Mouse (Mus musculus): ENCODE data around the gene Zfhx3. TPM values are rescaled to one million over a fixed set of nuclear protein-coding genes. Genes with fewer than 3 reads are reported as not detected.

Zfhx3 gene
- total and polyA plus RNA-seq, 2 experiments from 2014 or later = 14.9 to 15.3 TPM

DNA sequence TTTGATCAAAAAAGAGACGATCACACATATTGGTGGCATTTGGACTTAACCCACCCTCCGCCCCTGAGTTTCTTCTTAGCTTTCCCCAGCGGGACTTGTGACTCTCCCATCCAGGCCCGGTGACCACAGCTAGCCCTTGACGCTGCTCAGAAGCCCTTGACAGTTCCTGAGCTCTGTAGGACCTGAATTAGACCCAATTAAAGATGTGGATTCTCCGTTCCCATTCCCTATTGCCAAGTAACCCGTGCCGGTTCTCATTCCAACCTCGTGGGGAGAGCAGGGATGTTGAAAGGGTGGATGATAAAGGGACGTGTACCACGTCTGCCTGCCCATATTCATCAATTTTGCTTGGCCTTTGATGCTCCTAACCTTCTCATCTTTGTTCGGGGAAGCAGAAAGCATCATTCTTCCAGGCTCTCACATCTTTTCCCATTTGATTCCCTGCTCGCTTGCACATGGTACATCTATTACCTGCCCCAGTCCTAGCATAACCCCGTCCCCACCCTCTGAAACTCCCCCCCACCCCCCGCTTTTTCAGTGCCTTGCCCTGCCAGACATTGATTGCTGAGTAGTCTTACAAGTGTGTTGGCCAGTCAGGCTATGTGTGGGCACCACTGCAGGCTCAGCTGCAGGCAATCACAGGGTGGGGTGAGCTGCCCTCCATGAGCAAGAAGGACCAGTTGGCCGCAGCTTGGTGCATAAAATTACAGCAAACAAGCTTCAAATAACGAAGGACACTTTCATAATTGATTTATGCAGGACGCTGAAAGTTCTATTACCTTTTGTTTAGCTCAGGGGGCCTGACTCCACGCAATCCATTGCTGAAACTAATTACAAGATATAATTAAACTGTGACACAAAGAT lies 525.0 kb downstream of the Zfhx3 start:
- 50% methylated on average over 19 of the region's 19 CpGs for WGBS
- ATAC-seq = no peak
- Histone ChIP-seq H3K36me3 (ENCODE audit: insufficient read depth, low read length) (no peaks in the 10 kb centered on the region), H3K27ac (0 out of 2 replicates have a peak overlapping the region, but pooled peaks have one; percentile 7), H3K4me3 (ENCODE audit: low read length) (no peak overlapping the region), H3K4me1 (ENCODE audit: insufficient read depth, low read length) (no peaks in the 10 kb centered on the region; the same call in 1 of the 2 replicates), H3K27me3 (ENCODE audit: insufficient read depth, low read length) (no peaks in the 10 kb centered on the region), H3K9ac (replicated peaks; ENCODE audit: low read length) (no peak overlapping the region), H3K9me3 (ENCODE audit: low read length) (no peaks in the 10 kb centered on the region), H3K4me2 (ENCODE audit: low read depth, low read length) (no peak overlapping the region)
- TF ChIP-seq CTCF (IDR thresholded peaks at IDR 0.05; ENCODE audit: low read depth) = no peak
- no peak for DNase-seq (ENCODE audit: low spot score)

DNA sequence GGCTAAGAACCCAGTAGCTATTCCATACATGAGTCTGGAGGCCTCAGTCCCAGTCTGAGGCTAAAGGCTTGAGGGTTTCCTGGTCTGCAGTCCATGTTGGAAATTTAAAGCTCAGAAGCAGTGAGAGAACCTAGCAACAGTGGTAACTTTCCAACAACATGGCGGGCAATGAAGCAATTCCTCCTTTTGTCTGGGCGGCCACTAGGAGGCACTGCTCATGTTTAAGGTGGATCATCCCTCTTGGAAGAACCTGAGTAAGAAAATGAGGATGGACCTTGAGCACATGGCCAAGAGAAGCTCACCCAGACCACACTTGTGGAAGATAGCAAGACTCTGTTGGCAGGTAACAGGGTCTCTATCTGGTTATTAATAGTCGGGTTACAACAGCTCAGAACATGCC lies 527.8 kb downstream of the Zfhx3 start:
- no peak overlapping the region for H3K9ac ChIP-seq (replicated peaks; ENCODE audit: low read length)
- H3K4me1 ChIP-seq (ENCODE audit: insufficient read depth, low read length) = no peaks in the 10 kb centered on the region; the same call in 1 of the 2 replicates
- DNase-seq (ENCODE audit: low spot score) (no peak), ATAC-seq (no peak)
- no peaks in the 10 kb centered on the region for H3K9me3 ChIP-seq (ENCODE audit: low read length)
- H3K27me3 ChIP-seq (ENCODE audit: insufficient read depth, low read length) = no peaks in the 10 kb centered on the region
- H3K36me3 ChIP-seq (ENCODE audit: insufficient read depth, low read length) = no peaks in the 10 kb centered on the region
- no peak overlapping the region for H3K27ac ChIP-seq
- TF ChIP-seq CTCF (IDR thresholded peaks at IDR 0.05; ENCODE audit: low read depth) = no peak
- no peak overlapping the region for H3K4me2 ChIP-seq (ENCODE audit: low read depth, low read length)
- H3K4me3 ChIP-seq (ENCODE audit: low read length) = no peak overlapping the region
- WGBS = 96% methylated on average over 3 of the region's 3 CpGs

DNA sequence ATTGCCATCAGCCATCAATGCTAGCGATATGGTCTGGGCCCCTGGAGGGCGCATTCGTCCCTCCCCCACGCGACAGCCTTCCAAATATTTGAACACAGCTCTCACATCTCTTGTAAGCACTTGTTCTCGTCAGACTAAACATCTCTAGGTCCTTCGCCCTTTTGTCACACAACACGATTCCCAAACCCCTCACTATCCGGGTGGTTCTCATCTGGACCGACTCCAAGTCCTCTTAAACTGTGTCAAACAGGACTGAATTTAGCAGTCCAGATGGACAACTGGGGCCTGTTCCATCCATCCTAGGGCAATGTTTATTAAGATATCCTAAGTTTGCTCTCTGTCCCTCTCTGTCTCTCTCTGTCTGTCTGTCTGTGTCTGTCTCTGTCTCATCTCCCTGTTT lies 532.1 kb downstream of the Zfhx3 start:
- Histone ChIP-seq H3K9ac (replicated peaks; ENCODE audit: low read length) (no peak overlapping the region), H3K4me2 (ENCODE audit: low read depth, low read length) (no peak overlapping the region), H3K36me3 (ENCODE audit: insufficient read depth, low read length) (no peaks in the 10 kb centered on the region), H3K27ac (no peak overlapping the region), H3K27me3 (ENCODE audit: insufficient read depth, low read length) (no peaks in the 10 kb centered on the region), H3K4me3 (ENCODE audit: low read length) (no peak overlapping the region), H3K9me3 (ENCODE audit: low read length) (no peaks in the 10 kb centered on the region), H3K4me1 (ENCODE audit: insufficient read depth, low read length) (no peaks in the 10 kb centered on the region)
- no peak for TF ChIP-seq CTCF (IDR thresholded peaks at IDR 0.05; ENCODE audit: low read depth)
- ATAC-seq = no peak
- DNase-seq (ENCODE audit: low spot score) = no peak
- 79% methylated on average over 10 of the region's 10 CpGs for WGBS

DNA sequence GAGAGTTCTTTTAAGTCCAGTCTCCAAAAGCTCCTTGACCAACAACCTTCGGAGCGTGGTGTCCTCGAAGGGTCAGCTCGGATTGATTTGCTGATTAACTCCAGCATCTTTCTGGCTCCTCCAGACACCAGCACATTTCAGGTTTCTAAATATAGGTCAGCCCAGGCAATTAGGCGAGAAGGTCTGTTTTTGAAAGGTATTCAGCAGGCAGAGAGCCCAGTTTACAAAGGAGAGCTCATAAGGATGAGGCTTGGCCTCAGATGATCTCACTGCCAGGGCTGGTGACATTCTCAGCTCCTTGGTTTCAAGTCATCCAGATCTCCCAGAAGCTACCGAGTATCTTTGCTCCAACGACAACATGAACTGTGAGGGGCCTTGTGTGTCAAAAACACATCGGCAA lies 535.7 kb downstream of the Zfhx3 start:
- ATAC-seq = no peak
- 85% methylated on average over 8 of the region's 8 CpGs for WGBS
- Histone ChIP-seq H3K4me1 (ENCODE audit: insufficient read depth, low read length) (no peaks in the 10 kb centered on the region), H3K4me3 (ENCODE audit: low read length) (no peak overlapping the region), H3K36me3 (ENCODE audit: insufficient read depth, low read length) (no peaks in the 10 kb centered on the region), H3K9me3 (ENCODE audit: low read length) (no peaks in the 10 kb centered on the region), H3K27me3 (ENCODE audit: insufficient read depth, low read length) (no peaks in the 10 kb centered on the region), H3K27ac (no peak overlapping the region), H3K4me2 (ENCODE audit: low read depth, low read length) (no peak overlapping the region), H3K9ac (replicated peaks; ENCODE audit: low read length) (no peak overlapping the region)
- DNase-seq (ENCODE audit: low spot score) = no peak
- TF ChIP-seq CTCF (IDR thresholded peaks at IDR 0.05; ENCODE audit: low read depth) = no peak

DNA sequence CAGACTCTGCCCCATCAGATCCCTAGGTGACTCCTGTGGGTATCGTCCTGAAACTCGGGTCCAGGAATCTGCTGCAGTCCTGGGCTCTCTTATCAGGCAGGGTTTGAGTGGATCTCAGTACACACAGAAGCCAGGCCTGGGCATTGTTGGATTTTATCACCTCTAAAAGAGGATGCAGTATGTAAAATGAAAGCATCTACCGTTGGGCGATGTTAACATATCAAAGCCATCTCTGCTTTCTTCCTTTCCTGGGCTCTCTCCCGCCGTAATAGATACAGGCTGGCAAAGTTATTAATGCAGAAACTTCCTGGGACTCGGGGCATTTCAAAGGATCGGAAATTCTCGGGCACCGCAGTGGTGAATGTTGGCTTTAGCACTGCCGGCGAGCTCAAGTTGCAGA lies 537.7 kb downstream of the Zfhx3 start:
- H3K9ac ChIP-seq (replicated peaks; ENCODE audit: low read length) = no peak overlapping the region
- no peak for DNase-seq (ENCODE audit: low spot score)
- no peak overlapping the region for H3K4me2 ChIP-seq (ENCODE audit: low read depth, low read length)
- 73% methylated on average over 12 of the region's 12 CpGs for WGBS
- TF ChIP-seq CTCF (IDR thresholded peaks at IDR 0.05; ENCODE audit: low read depth) = no peak
- no peak overlapping the region for H3K27ac ChIP-seq
- no peaks in the 10 kb centered on the region for H3K9me3 ChIP-seq (ENCODE audit: low read length)
- ATAC-seq = no peak
- no peaks in the 10 kb centered on the region for H3K36me3 ChIP-seq (ENCODE audit: insufficient read depth, low read length)
- no peaks in the 10 kb centered on the region for H3K27me3 ChIP-seq (ENCODE audit: insufficient read depth, low read length)
- no peaks in the 10 kb centered on the region for H3K4me1 ChIP-seq (ENCODE audit: insufficient read depth, low read length)
- H3K4me3 ChIP-seq (ENCODE audit: low read length) = no peak overlapping the region

DNA sequence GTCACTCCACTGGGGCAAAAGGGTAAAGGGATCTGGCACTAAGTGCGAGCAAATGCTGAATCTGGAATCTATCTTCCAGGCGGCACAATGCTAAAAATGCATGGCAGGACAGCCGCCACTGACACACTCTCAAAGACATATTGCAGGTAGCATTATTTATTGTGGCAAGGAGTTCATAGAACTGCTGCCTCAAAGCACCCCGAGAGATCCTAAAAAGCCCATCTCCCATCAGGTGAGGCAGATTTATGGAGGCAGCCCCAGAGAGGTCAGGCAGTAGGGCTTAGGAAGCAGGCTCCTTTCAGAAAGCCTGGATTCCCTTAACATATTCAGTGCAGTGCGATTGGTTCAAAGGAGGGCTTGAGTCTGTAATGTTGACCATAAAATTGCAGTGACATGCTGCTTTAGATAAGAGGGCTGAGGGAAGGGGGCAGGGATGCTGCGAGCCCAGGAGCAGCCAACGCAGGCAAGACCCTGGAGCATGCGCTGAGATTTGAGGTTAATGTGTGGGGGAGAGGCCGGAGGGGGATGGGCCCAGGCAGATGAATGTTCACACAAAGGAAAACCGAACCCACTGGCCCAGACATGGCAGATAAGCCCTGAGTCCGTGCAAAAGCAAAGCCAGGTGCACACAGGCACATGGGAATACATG lies 538.8 kb downstream of the Zfhx3 start:
- H3K27me3 ChIP-seq (ENCODE audit: insufficient read depth, low read length) = no peaks in the 10 kb centered on the region
- DNase-seq (ENCODE audit: low spot score) = peak; percentile 43
- H3K9ac ChIP-seq (replicated peaks; ENCODE audit: low read length) = no peak overlapping the region
- ATAC-seq = peak; percentile 47; the same call in 1 of the 2 replicates
- 36% methylated on average over 11 of the region's 11 CpGs for WGBS
- H3K9me3 ChIP-seq (ENCODE audit: low read length) = no peaks in the 10 kb centered on the region
- H3K4me3 ChIP-seq (ENCODE audit: low read length) = no peak overlapping the region
- TF ChIP-seq CTCF (IDR thresholded peaks at IDR 0.05; ENCODE audit: low read depth) = no peak
- H3K4me2 ChIP-seq (ENCODE audit: low read depth, low read length) = no peak overlapping the region
- no peaks in the 10 kb centered on the region for H3K36me3 ChIP-seq (ENCODE audit: insufficient read depth, low read length)
- H3K27ac ChIP-seq = no peak overlapping the region; the same call in 1 of the 2 replicates
- no peaks in the 10 kb centered on the region for H3K4me1 ChIP-seq (ENCODE audit: insufficient read depth, low read length)

DNA sequence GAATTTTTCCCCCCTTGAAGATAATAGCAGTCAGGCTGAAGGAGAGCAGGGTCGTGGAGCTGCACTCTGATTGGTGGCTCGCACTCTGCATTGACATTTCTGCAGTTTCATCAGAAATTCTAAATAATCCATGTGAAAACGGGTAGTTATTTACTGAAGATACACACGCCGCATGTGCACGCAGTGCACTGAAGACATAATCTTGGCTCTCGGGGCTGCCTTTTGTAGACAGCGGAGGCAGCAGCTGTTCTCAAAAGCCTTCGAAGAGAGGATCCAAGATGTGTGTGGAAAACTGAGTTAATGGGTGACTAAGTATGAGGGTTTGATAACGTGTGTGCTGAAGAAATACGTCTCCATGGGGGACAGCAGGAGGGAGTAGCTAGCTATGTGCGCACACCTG lies 553.7 kb downstream of the Zfhx3 start:
- Histone ChIP-seq H3K36me3 (ENCODE audit: insufficient read depth, low read length) (no peaks in the 10 kb centered on the region), H3K9ac (replicated peaks; ENCODE audit: low read length) (no peak overlapping the region), H3K4me2 (ENCODE audit: low read depth, low read length) (no peak overlapping the region), H3K27ac (no peak overlapping the region), H3K4me1 (ENCODE audit: insufficient read depth, low read length) (no peaks in the 10 kb centered on the region), H3K4me3 (ENCODE audit: low read length) (no peak overlapping the region), H3K9me3 (ENCODE audit: low read length) (no peaks in the 10 kb centered on the region), H3K27me3 (ENCODE audit: insufficient read depth, low read length) (no peaks in the 10 kb centered on the region)
- no peak for ATAC-seq
- peak; percentile 21 for DNase-seq (ENCODE audit: low spot score)
- 63% methylated on average over 12 of the region's 12 CpGs for WGBS
- TF ChIP-seq CTCF (IDR thresholded peaks at IDR 0.05; ENCODE audit: low read depth) = no peak

Measured in hindbrain, postnatal 0 days (tissue).